Mouse (Mus musculus): ENCODE measurements at regions not wholly inside any gene's neighbourhood (a gene's known extent, or its start where the extent isn't known, plus 50 kb on each side); places are given as distances from the start of the nearest gene placed in this dataset.

DNA sequence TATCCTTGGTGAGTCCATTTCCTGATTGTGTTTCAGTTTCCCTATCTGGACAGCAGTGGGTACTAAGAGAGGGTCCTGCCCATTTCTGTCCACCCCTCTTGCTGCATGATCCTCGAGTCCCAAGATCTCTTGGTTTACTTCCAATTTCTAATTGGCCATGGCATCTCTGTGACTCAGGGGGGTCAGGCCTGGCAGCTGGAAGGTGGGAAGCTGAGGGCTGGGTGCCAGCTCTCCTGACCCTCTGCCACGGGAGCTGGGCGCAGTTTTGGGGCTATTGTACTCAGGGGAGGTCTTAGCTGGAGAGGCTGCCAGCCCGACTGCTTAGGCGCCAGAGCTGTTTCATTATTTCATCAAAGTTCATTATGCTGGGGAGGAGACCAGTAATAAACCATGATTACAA, 169.7 kb upstream of the Msx2 start:
- DNase-seq (ENCODE audit: low spot score in 2 of 2) = no peak
- no peak for TF ChIP-seq CTCF (conservative IDR thresholded peaks at IDR 0.05)
- H3K4me3 ChIP-seq = no peak overlapping the region
- H3K27ac ChIP-seq = no peak overlapping the region

DNA sequence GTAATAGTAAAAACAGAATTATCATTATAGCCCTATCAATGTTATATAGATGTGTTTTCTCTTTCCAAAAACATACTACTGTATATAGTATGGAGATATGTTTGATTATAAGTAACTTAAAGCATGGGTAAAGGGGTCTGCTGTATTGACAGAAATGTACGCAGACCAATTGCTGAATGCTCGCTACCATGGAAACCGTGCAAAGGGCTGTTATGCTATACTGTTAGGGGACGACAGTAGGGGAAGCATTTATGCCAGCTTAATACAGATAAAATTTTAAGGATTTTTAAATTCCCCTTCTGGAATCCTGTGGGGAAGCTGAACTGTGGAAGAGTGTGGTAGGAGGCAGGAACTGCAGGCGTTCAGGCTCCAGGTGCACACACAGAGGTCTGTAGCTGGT, 166.7 kb upstream of the Msx2 start:
- DNase-seq (ENCODE audit: low spot score in 2 of 2) = no peak
- H3K27ac ChIP-seq = no peak overlapping the region
- no peak for TF ChIP-seq CTCF (conservative IDR thresholded peaks at IDR 0.05)
- H3K4me3 ChIP-seq = no peak overlapping the region

DNA sequence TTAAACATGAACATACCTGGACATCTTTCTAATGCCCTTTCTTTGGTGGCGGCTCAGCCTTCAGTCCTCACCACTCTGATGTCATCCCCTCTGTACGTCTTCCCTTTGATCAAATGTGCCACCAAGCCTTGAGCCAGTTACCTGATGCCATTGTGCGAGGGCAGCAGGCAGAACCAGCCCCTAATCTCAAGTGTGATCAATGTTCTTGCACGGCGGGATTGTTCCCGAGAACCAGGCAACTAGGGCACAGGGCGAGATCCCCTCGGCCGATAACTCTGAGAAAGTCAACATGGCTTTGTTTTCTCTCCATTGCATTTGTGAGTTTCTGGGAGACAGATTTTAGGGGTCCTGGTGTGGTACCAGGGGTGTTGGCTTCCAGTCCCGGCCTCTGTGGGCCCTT, 166.2 kb upstream of the Msx2 start:
- no peak for TF ChIP-seq CTCF (conservative IDR thresholded peaks at IDR 0.05)
- H3K27ac ChIP-seq = no peak overlapping the region
- H3K4me3 ChIP-seq = no peak overlapping the region
- DNase-seq (ENCODE audit: low spot score in 2 of 2) = no peak

DNA sequence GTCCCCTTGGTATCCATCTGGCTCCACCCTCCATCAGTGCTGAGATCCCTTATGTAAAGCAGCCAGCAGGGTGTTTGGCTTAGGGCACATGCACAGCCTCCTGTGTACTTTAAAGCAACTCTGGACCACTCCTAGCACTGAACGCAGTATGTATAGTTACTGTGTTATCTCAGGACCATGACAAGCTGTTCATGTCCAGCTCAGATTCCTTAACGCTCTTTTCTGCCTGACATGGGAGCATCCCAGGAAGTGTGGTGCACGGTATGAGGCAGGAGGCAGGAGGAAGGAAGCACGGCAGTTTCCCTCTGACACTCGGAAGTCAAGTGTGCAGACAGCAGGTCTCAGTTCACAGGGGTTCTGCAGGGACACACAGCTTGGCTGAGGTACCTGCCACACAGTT, 163.1 kb upstream of the Msx2 start:
- H3K27ac ChIP-seq = no peak overlapping the region
- no peak for DNase-seq (ENCODE audit: low spot score in 2 of 2)
- no peak overlapping the region for H3K4me3 ChIP-seq
- no peak for TF ChIP-seq CTCF (conservative IDR thresholded peaks at IDR 0.05)

DNA sequence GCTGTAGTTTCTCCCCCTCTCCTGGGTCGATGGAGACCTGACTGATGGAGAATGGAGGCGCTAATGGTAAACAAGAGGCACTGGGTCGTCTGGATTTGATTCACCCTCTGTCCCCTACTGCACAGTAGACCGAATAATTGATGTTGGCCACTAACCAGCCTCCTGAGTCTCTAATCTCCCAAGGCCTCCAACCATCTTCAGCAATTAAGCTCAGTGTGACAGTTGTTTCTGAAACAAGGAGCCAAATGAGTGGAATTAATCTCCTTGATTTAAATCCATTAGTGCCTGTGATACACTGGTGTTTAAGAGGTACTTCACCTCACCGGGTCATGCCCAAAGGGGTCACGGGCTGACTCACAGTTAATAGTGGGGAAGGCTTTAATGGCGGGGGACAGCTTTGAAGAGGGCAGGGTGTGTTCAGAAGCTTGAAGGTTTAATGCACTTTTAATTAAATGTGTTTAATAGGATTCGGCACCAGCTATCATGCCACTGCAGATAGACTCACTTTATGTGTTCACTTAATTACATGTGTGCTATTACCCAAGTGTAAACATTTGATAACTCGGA, 161.8 kb upstream of the Msx2 start:
- no peak for DNase-seq (ENCODE audit: low spot score in 2 of 2)
- no peak for TF ChIP-seq CTCF (conservative IDR thresholded peaks at IDR 0.05)
- no peak overlapping the region for H3K4me3 ChIP-seq
- H3K27ac ChIP-seq = no peak overlapping the region

DNA sequence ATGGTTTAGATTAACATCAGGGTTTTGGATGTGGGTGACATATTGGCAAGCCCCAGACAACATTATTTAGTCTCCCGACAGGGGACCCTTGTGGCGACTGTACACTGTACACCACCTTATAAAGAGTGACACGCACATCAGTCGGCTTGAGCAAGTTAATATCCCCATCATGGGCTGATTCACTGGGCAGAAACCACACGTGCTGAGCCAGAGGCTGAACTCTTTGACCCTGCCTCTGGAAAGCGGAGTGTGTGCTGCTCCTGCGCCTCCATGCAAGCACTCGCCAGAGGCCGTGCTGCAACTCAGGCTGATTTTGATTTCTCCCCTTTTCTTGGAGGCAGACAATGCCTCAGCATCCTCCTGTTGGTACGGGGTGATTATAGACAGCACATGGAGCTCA, 125.2 kb upstream of the Msx2 start:
- Histone ChIP-seq H3K27ac (no peak overlapping the region), H3K4me3 (no peak overlapping the region)
- TF ChIP-seq CTCF (conservative IDR thresholded peaks at IDR 0.05) = no peak
- no peak for DNase-seq (ENCODE audit: low spot score in 2 of 2)

DNA sequence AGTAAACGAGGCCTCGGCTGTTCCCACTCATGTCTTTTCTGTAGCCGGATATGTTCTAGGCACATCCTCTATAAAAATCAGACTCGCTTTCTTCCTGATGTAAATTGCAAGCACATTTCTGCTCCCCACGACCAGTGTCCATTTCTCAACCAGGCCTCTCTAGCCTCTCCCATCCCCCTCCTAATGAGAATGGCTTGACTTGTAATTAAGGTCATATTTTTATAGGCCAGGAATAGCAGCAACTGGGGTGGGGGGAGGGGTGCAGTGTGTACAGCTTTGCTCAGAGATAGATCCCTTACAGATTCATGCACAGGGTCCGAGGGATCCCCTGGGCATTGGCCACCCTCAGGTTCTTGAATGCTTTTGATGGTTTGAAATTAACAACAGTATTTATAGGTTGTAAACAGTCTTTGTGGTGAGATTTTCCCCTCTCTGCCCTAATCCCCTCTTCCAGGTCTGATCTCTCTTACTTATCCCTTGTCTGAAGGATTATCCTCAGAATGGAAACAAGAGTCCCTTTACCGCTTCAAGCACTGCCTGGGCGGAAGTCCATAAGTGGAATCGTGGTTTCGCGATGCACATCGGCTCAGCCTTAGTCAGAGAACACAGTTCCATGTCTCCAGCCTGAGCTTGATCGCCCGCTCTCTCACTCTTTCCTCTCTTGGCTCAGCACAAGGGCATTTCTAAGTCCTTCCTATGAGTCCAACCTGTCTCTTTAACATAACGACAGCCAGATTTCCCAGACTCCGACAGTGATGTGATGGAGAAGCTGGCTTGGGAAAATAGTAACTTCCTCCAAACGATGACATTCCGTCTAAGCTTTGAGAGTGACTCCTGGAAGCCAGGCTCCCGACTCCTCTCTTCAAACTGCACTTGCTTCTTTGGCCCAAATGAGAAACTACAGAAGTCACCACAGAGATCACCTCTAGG, 124.3 kb upstream of the Msx2 start:
- H3K27ac ChIP-seq = no peak overlapping the region
- H3K4me3 ChIP-seq = no peak overlapping the region
- TF ChIP-seq CTCF (conservative IDR thresholded peaks at IDR 0.05) = no peak
- no peak for DNase-seq (ENCODE audit: low spot score in 2 of 2)

DNA sequence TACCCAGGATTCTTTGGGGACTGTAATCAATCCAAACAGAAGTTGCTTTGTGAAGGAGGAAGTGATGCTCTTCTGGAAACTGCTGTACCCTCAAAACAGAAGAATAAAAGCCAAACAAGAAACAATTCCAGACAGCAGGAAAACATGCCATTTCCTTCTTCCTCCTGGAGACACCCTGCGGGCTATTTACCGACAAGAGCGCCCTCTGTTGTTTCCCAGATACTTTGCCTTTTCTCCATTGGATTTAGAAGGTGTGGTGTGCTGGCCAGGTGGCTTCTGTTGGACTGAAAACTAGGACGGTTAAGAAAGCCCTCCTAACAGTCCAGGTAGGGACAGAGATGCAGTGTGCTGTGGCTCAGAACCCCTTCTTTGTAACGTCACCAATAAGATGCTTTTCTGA, 119.9 kb upstream of the Msx2 start:
- Histone ChIP-seq H3K4me3 (no peak overlapping the region), H3K27ac (no peak overlapping the region)
- peak in 1 of 2 experiments; percentile 41 for DNase-seq (ENCODE audit: low spot score in 2 of 2)
- TF ChIP-seq CTCF (conservative IDR thresholded peaks at IDR 0.05) = peak; percentile 75

DNA sequence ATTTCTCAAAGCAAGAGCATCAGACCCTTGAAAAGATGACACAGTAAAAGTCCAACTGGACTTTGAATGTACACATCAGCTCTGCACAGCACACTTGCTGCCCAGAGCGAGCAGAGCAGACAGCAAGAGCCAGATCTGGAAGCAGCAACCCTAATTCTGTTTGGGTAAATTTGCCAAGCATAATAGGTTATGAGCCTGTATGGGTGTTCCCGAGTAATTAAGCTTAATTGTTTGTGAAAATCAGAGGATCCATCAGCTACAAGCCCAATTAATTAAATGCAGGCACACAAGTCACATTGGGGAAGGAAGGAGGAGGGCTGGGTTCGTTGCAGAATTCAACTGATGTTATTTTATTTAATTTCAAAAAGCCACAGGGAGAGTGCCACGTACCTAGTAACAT, 113.9 kb upstream of the Msx2 start:
- no peak overlapping the region for H3K4me3 ChIP-seq
- H3K27ac ChIP-seq = no peak overlapping the region
- TF ChIP-seq CTCF (conservative IDR thresholded peaks at IDR 0.05) = no peak
- DNase-seq (ENCODE audit: low spot score in 2 of 2) = no peak

DNA sequence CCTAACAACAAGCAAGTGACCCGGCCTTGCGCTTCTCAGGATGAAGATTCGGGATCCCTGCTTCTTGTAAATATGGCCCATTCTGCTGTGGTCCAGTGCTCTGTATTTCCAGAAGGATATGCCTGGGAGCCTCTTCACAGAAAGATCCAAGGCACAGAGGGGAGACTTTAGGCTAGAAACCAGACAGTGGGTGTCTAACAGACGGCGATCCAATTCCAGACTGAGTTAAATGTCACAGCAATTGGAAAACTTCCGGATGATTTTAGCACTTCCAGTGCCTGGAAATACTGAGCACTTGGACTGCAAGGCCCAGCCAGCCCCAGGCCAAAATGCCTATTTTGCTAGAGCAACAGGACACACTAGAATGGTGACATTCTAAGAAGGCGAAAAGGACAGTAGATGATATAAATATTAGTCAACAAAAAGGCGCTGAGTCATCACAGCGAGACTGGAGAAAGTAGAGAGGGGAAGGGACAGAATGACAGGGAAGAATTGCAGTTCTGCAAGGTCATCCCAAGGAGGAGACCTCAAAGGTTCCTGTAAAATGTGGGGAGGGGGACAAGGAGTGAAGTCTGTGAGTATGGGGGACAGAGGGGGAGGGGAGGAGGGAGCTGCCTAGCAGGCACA, 111.7 kb upstream of the Msx2 start:
- H3K27ac ChIP-seq = no peak overlapping the region
- peak in 1 of 2 experiments; percentile 18 for DNase-seq (ENCODE audit: low spot score in 2 of 2)

DNA sequence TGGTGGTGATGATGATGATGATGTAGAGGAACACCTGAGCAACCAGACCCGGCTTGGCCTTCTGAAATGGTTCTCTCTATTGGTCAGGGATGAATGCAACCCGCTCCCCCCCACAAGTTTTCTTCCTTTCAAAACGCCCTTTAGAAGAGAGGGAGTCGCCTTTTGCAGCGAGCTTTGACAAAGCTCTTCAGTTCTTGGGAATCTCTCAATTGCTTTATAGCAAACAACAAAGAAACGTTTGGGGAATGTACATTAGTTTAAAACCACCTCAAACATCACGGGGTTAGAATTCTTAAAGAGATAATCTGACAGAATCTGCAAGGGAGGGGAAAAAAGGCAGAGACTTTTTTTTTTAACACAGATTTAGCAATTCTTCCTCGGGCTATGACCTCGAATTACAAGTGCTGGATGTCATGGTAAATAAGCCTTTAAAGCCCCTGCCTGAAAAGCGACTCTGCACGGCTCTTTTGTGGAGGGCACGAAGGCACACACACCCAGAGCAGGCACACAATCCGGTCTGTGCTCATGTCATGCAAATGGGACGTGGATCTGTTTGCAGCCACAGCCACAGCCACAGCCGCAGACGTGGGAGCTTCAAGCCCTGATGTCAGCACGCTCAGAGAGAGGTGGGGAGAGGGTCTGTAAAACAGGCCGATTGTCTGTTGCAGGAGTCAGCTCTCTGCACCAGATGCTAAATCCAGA, 81.2 kb upstream of the Msx2 start:
- TF ChIP-seq CTCF (conservative IDR thresholded peaks at IDR 0.05) = no peak
- no peak for DNase-seq (ENCODE audit: low spot score in 2 of 2)
- H3K27ac ChIP-seq = no peak overlapping the region
- no peak overlapping the region for H3K4me3 ChIP-seq

More for the DNA sequence above, 111.7 kb upstream of the Msx2 start:
- H3K4me3 ChIP-seq = no peak overlapping the region
- TF ChIP-seq CTCF (conservative IDR thresholded peaks at IDR 0.05) = no peak

DNA sequence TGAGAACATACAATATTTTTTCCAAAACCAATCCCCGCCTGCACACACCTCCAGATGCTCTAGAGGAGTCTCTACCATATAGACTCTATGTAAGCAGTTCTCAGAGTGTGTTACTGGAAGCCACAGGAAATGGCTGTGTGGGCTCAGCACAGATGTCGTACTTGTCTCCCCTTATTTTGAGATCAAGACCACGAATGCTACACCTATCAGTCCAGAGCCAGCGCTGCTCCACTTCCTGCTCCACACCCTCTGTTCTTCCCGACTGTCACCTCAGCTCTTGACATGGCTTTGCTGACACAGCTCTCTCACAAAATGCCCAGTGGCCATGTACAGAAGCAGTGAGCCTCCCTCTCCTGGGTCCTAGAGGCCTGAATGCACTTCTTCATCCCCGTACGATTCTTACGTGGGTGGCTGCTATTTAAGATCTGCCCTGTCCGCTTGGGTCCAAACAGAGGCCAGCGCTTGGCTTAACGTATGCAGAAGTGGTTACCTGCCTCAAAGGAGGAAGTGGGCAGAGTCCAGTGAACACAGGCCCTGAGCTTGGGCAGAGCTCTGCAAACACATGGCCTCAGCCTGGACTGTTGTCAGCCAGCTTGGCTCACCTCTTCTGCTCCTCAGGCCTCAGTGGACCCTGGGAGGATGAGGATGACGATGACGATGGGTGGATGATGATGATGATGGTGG, 80.5 kb upstream of the Msx2 start:
- no peak for TF ChIP-seq CTCF (conservative IDR thresholded peaks at IDR 0.05)

More for the DNA sequence above, 80.5 kb upstream of the Msx2 start:
- Histone ChIP-seq H3K4me3 (no peak overlapping the region), H3K27ac (no peak overlapping the region)
- DNase-seq (ENCODE audit: low spot score in 2 of 2) = no peak
